Mouse (Mus musculus) thymus, adult 2 months (tissue): Measurements from ENCODE around the gene Hps5.

Experiments used
- CTCF ChIP-seq: fragments of 200-500 bp; IDR thresholded peaks from 2 replicates; pipeline ENCODE4 v1.5.1; 2012; ENCODE audit warnings: mild to moderate bottlenecking, control low read depth, low read length, moderate library complexity, borderline replicate concordance; ENCODE audit not compliant: control insufficient read depth, poor library complexity, insufficient read depth; ENCODE audit errors: extremely low read depth
- POLR2A ChIP-seq: fragments of 200-500 bp; IDR thresholded peaks from 2 replicates; pipeline ENCODE4 v1.6.1; 2012; ENCODE audit warnings: mild to moderate bottlenecking, low read length, control low read depth, moderate library complexity; ENCODE audit not compliant: control insufficient read depth, poor library complexity, insufficient read depth; ENCODE audit errors: extremely low read depth

DNA sequence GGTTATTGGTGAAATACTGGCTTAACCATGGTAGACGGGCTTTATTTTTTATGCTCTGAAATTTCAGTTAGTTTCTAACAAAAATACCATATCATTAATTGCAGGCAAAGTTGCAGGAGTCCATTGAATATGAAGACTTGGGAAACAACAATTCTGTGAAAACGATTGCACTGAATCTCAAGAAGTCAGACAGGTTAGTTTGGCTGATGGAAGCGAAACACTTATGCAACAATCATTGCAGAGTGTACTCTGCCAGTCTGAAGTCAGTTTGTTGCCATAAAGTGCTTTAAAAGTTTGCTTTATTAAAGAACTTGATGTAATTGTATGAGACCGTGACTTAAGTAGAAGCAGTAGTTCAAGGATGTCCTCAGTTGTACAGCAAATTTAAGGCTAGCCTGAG lies 18.1 kb upstream of the Hps5 start:
- TF ChIP-seq CTCF (no peak), POLR2A (no peak)
